Mouse (Mus musculus) embryo, embryonic 11.5 days (tissue): ENCODE data around the gene Cradd.

ENCODE experiments used
- DNase-seq: peaks from one replicate; pipeline ENCODE4 v3.0.0-alpha.2; 2012; ENCODE audit warnings: low read depth, low spot score

Cradd gene

DNA sequence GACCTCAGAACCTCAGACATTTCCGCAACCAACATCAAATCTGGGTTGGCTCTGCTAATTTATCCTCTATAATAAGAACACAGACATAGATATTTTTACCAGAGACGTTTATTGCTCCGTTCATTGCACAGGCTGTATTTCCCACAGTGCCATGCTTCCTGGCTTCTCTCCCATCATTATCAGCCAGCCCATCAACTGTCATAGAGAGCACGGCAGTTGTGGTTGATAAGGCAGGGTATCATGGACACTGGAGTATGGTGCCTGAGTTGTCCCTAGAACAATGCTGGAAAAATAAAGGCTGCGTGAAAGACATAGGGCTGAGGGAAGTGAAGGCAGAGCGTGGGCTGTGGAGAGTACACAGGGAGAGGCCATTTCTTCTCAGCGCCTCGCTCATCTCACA lies 116.5 kb downstream of the Cradd start:
- DNase-seq = no peak

DNA sequence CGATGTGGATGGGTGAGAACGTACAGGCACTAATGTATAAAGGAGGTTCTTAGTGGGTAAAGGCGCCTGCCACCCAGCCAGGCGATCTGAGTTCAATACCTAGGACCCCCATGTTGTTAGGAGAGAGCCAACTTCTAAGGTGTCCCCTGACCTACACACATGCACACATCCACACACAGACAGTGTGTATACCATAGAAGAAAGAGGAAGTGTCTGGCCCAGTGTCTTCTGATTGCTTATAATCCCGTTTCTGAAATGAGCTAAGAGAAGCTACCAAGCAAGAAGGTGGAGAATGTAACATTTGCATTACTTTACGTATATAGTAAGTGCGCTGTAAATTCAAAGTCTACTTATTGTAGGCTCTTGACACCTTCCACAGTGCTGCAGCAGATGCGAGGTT lies 122.4 kb downstream of the Cradd start:
- no peak for DNase-seq

DNA sequence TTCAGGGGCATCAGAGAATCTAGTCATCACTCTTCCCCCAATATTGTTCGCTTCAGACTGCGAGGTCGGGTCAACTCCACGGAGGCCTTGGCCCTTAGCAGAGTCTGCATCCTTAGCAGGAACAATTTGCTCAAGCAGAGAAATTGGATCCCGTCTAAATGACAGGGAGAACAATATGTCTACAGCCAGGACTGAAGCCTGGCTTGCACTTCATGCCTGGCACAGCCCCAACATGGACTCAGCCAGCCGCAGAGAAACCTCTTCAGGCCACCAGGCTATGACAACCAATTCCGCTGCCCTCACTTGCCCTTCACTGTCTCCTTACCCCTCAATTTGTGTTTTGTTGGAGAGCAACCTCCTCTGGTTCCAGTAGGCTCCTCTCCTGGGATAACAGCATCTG lies 123.6 kb downstream of the Cradd start:
- no peak for DNase-seq

DNA sequence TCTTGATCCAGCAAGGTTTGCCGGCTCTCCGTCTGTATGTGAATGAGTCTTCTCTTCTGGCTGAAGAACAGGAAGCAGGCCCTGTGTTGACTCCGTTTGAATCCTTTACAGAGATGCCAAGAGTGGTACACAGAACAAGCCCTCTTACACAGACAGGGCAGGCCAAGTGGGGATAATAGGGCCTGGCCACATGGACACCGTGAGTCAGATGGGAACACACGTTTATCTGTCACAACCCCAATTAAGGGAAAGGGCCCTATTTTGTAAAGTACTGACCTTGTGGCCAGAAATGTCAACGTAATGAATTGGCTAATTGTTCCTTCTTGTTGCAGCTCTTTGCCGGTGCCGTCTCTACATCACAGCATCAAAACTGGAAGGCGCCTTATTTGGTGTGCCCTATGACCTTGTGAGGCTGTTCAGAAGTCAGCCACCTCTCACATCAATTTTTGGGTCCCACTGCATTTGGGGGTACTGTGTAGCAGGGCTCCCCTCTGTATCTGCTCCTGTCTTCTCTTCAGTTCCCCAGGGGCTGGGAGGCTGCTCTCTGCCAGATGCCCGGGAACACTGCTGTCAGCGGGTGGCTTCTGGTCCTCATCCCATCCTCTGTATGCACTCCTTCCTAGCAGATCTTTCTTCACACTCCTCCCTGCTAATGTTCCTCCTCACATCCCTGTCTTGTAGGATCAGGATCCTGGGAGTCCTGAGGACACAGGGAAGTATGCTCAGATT lies 124.2 kb downstream of the Cradd start:
- no peak for DNase-seq

DNA sequence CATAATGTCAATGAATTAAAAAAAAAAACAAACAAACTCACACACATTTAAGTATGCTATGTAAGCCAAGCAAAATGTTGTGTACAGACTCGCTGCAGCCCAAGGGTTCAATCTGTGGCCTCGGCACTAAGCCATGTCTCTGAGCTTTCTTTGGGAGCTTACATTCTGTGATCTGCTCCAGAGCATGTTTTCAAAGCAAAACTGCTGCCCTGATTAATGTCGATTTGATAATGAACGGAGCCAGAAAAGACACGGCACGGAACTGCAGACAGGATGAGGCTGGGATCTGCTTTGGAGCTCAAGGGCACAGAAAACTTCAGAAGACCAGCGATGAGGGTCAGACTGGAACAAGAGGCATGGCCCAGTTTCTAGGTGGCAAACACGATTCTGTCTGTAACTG lies 126.6 kb downstream of the Cradd start:
- DNase-seq = no peak

DNA sequence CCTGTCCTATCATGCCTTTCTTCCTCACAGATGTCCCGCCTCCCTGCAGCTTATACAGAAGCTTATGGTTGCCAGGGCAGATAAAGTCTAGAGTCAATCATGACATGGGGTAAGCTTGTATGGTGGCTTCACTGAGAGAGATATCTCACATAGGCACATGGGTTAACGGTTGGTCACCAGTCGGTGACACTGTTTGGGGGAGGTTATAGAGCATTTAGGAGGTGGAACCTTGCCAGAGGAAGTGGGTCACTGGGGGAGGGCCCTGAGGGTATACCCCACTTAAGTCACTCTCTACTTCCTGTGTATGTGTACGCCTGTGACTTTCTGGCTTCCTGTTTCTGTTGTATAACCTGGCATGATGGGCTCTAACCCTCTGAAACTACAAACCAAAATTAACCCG lies 128.2 kb downstream of the Cradd start:
- DNase-seq = no peak

DNA sequence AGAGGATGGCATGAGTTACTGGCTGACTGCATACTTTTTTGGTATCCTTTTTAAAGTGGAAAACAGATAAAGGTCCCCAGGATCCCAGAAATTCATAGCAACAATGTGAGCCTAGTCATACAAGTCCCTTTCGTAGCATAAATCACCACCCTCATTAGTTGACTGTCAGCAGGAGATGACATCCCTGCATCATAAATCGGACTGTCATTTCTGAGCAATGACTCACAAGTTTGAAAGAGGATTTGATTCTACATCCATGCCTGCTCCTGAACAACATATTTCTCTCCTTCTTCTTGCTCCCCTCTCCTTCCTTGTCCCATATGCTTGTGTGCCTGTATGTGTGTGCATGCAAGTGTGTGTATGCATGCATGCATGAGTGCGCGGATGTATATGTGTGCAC lies 129.2 kb downstream of the Cradd start:
- no peak for DNase-seq

DNA sequence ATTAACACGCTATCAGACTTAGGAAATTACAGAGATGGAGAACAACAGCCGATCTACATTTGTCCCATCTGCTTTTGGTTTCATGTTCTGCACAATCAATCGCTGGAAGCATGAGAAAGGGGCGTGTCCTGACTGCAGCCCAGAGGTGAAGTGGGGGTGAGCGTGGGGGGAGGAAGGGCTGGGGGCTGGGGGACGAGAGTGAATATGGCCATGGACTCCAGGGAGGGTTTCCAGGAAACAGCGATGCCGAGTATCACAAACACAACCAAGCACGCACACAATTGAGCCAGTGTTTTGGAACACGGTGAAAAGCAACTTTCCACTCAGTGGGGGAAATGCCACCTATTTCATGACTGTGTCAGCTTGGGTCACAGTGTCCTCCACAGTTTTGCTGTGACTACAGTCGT lies 130.1 kb downstream of the Cradd start:
- no peak for DNase-seq

DNA sequence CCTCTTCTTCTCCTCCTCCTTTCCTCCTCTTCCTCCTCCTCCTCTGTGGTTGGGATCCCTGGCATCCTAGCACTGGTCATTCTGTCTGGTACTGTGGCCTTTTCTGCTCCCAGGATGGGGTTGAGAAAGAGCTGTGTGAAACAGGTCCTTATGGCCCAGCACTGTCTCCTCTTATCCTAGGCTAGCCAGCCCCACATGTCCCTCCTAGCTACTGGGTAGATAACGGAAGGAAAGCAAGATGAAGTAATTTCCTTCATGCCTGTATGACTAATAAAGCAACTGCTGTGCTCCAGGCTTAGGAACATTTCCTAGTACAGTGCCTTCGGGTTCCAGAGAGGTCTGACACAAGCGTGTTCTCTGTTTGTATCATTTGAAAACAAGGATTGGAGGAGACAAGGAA lies 132.1 kb downstream of the Cradd start:
- no peak for DNase-seq

DNA sequence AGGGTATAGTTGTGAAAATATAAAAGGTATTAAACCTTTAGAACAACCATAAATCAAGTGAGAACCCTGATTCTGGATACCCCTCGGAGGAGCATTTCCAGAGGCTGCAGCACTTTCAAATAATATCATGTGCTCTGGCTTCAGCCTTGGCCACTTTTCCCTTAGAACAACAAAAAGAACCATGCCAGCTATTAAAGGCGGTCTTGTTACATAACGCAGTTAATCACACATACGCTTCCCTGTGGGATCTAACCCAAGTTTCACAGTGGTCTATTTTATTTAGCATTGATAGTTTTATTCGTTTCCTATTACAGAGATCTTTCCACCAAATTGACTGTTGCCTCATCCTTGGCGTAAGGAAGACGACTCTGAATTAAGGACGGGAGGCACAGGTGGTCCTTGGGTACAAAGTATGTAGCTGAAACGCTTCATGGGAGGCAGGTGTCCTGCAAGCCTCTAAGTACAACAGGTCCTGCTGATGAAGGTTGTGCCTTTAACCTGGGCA lies 132.7 kb downstream of the Cradd start:
- no peak for DNase-seq

DNA sequence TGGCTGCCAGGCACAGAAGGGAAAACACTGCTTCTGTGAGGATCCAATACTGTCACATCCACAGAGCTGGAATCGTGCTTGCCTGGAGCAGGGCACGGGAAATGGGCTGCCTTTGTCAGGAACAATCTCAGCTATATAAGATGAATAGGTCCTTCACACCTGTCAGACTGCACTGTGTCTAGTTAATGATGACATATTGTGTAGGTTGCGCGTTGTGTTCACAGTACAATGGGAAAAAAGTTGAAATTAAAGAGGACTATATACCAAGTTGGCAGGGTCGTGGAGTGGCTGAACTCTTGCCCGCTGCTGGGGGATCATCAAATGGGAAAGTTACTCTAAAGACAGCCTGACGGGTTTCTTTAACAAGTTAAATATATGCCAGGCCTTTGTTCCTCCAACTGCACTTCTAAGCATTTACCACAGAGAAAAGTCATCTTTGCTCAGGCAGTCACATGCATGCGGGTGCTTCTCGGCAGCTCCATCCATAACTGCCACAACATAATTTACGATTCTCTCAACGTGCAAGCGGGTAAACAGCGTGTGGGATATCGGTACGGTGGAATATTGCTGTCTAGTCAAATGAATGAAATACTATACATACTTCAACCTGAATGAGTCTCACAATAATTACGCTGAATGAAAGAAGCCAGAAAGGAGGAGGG lies 134.3 kb downstream of the Cradd start:
- DNase-seq = no peak

DNA sequence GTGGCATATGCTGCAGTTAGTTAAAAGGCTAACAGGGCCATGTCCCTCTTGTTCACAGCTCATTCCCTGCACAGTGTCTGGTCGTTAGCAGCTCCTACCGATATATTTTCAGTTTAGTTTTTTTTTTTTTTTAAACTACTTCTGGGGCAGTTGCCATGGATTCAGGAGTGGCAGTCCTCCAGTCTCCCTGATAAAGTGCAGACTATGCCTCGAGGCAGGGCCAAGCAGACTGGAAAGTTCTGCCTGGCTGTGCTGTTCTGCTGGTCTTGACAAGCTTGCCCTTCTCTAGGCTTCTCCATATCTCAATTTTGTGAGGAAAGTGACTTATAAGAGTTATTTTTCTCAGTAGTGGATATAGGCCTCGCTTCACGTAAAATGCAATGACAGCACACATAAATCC lies 139.7 kb downstream of the Cradd start:
- DNase-seq = no peak

DNA sequence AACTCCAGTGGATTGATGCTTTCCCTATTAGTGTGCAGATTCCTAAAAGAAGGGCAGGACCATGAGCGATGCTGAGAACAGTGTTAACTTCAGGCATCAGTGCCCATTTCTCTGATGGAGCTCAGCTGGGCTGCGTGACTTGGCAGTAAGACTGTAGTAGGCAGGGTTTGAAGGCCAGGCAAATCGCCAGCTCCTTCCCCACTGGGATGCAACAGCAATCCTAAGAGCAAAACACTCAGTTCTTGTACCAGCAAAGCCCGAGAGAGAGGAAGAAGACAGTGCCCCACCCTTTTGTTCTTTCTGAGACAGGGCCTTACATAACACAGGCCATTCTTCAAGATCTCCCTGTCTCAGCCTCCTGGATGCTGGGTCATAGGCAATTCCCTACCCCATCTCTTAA lies 140.9 kb downstream of the Cradd start:
- no peak for DNase-seq

DNA sequence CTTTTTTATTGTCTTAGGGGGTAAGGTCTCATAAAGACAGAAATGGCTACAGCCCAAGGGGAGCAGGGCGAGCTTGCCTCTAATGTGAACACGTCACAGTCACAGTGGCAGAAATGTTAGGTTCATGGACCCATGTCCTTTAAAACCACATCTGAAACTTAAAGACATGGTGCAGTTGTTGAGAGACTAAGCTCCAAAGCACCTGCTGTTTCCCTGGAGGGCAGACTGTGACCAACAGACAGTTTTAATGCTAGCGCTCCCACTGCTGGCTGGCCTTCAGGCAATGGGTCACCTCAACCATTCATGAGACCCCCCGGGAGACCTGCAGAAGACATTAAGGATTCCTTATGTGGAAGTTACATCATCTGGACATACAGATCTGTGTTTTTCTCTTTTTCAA lies 141.5 kb downstream of the Cradd start:
- no peak for DNase-seq

DNA sequence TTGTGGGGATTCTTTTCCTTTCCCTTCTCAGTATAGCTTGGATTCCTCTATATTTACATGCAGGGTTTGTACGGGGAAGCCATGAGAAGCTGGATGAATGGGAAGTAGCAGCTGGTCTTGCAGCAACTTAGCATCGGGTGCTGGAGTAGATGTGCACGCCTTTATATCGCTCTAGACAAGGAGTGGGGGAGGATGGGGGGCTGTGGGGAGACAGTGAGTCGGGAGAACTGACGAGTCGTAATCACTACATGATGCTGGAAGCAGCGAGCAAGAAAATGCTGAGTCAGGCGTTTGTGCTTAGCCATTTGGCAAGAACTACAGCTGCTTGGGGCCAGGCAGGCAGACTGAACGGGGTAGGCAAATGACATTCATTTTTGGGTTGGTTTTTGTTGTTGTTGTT lies 142.4 kb downstream of the Cradd start:
- DNase-seq = no peak

DNA sequence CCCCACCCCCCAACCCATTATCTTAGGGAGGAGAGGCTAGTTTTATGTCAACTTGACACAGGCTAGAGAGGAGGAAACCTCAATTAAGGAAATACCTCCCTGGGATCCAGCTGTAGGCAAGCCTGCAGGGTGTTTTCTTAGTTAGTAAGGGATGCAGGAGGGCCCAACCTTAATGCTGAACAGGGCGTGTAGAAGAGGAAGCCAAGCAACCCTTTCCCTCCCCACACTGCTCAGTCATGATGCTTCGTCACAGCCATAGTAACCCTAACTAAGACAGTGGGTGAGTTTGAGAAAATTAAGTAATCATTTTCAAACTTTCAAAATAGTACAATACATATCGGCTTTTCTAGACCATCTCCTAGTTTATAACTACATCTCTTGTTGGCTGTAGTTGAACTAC lies 143.0 kb downstream of the Cradd start:
- no peak for DNase-seq

DNA sequence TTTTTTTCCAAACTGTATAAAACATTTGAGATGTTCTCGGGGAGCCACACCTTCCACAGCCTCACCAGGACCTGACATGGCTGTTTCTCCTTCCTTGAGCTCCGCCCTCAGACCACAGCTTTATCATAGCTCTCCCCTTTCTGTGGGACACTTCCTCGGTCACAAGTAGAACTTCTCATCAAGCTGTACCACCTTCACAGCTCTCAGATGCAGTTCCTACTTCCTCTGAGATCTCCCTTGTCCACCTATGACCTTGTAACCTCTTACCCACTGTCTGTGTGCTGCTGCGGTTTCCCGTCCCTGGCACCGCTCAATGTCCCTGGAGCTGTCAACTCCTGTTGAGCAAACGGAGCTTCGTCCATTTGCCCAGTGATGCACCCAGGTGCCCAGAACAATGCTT lies 143.8 kb downstream of the Cradd start:
- no peak for DNase-seq

DNA sequence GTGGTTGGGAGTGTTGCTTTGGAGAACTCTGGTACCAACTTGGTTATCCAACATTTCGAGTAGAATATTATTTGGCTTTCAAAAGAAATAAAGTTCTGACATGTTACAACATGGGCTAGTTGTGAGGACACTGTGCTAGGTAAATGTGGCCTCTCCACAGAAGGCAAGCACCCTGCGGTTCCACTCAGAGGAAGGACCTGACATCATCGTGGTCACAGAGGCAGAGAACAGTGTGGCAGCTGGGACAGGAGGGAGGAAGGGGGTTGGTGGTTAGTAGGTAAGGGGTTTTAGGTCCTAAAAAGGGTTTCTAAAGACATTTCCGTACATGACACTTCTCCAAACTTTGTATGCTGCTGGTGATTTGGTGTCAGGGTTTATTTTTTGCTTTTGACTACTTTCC lies 145.1 kb downstream of the Cradd start:
- DNase-seq = no peak

DNA sequence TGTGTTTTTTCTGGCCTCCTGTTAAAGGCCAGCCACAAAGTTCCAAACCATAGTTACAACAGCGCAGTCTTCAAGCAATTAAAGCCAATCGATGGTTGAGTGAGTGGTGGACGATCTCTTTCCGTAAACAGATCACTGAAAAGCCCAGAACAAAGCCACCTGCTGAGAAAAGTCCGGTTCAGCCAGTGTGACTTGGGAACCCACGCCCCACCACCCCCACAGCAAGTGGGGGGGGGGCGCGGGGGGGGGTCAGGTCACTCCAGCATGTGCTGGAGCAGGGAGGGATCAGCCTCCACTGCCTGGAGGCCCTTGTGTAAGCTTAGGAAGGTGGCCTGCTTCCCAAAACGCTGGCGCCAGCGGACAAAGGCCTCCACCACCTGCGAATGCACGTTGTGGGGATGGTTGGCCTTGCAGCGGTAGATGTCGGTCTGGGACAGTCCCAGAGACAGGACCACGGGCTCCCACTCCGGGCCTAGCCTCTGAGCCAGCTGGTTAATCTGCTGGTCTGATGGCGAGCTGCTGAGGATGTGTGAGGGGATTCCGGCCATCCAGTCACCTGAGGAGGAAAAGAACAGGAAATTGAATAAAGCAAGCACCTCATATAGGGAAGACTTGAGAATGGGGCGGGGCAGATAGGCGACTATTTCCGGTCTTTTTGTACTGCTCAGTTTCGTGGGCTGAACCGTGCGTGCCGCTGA lies 148.4 kb downstream of the Cradd start:
- DNase-seq = no peak

DNA sequence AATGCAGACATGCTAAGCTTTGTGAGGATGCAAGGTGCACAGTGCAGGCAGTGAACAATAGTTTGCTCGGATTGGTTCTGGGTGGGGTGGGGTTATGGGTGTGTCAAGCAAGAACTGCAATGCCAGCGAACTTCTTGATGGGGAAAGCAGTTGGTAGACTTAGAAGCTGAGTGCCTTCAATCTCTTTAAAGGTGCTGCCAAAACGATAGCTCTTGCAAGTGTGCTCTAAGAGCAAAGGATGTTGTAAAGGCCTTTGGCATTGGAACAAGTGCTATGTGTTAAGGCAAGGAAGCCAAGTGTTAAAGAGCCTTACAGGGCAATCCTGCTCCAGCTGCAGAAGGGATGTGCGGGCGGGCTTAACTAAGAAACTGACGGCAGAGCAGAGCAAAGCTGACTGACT lies 149.7 kb downstream of the Cradd start:
- DNase-seq = no peak

DNA sequence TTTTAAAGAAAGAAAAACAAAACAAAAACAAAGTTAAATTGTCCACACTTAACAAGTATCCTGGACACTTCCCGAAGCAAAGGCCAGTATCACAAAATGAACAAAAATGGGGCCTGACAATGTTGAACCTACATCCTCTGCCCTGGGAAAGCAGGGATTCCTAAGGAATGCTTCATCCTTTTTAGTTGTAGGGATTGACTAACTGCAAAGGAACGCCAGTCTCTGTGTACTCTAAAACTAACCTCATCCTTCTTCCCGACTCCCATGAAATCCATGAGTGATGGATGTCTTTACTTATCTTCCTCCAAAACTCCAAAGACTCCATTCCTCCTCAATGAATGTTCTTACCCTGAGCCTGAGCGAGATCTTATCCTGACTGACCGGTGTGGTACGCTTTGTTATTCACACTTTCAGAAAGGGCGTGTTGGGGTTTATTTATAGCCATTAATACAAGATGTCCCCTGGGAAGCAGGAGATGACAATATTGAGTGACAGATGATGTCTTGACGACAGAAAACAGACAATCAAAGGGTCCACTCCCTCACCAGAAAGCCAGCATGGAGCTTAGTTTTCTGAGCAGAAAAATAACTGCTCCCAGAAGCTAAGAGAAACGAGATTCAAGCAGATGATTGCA lies 153.1 kb downstream of the Cradd start:
- DNase-seq = no peak

DNA sequence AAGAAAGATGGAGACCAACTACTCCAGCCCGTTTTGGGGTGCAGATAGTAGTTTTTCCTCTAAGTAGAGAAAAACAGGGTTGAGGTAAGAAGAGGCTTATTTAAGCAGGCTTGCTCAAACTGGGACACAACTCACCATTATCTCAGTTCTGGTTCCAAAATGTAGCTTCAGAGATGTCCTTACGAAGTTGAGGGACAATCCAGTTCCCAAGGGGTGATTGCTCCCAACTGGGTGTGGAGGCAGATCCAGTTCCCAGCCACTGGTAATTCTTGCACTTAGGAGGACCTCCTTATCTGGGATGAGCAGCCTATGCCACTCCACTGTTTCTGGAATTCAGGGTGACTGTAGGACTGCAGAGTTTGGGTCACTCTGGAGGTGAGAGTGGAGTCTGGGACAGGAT lies 159.0 kb downstream of the Cradd start:
- DNase-seq = no peak
